Mouse (Mus musculus): ENCODE results near the gene Clcnkb. TPM values are rescaled to one million over a fixed set of nuclear protein-coding genes. Genes with fewer than 3 reads are reported as not detected.

Gene Clcnkb
- polyA plus RNA-seq, 1 experiment from 2014 or later, result not detected

- Histone ChIP-seq H3K9ac (no peak within 1 kb of the TSS), H3K4me1 (replicated peaks) (peaks cover 10% of the 10 kb centered on the region), H3K27ac (replicated peaks) (no peak within 1 kb of the TSS), H3K9me3 (no peaks in the 10 kb centered on the region), H3K4me3 (no peak within 1 kb of the TSS), H3K27me3 (0 out of 2 replicates have a peak, but pooled peaks cover 6% of the 10 kb centered on the region), H3K36me3 (no peaks in the 10 kb centered on the region), H3K4me2 (no peak within 1 kb of the TSS)
- 65% methylated on average over 9 of the region's 9 CpGs for WGBS
- no peak for ATAC-seq (ENCODE audit: low FRiP score, low read depth)
These were observed 4.5 kb upstream of the Clcnkb start, which contains the start of gene Hspb7 for GRCm38 (mm10) chr4:141420192-141420829. Hspb7 (plus strand) TSS chr4:141420779.

DNA sequence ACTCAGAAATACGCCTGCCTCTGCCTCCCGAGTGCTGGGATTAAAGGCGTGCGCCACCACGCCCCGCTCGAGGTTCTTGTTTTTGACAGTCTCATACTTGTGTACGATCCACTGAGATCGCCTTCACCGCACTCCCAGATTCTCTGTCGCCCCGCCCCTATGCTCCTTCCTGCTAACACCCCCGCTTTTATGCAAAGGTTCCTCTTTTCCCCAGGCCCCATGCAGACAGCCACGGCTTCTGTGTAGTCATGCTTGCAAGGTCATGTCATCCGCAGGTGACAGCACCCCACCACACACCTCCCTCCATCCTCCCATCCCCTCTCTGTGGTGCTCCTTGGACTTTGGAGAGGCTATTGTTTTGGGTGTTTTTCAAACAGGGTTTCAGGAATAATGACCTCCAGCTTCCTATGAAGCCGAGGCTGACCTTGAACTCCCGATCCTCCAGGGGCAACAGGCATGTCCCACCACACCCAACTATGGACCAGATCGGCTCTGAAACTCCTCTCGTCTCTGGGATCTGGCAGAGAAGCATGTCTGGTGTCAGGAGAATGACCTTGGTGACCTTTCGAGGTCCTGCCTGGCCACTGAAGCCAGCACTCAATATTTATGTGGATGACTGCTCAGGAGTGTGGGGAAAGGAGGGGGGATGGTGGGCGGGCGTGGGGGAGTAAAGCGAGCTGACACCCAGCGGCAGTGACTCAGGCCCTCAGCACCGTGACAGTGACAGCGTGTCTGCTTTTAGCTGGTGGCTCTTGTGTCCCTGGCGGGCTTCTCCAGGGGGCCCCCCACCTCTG lies 3.8 kb upstream of the Clcnkb start:
- Histone ChIP-seq H3K4me2 (no peak overlapping the region), H3K4me1 (replicated peaks) (0 out of 2 replicates have a peak, but pooled peaks cover 4% of the 10 kb centered on the region), H3K9me3 (no peaks in the 10 kb centered on the region), H3K27ac (replicated peaks) (no peak overlapping the region), H3K9ac (no peak overlapping the region), H3K27me3 (0 out of 2 replicates have a peak, but pooled peaks cover 3% of the 10 kb centered on the region), H3K4me3 (no peak overlapping the region), H3K36me3 (no peaks in the 10 kb centered on the region)
- WGBS, result 69% methylated on average over 27 of the region's 27 CpGs
- no peak for ATAC-seq (ENCODE audit: low FRiP score, low read depth)

- no peak overlapping the region for H3K4me2 ChIP-seq
- no peaks in the 10 kb centered on the region for H3K4me1 ChIP-seq (replicated peaks)
- H3K4me3 ChIP-seq, result no peak overlapping the region
- H3K27me3 ChIP-seq, result no peaks in the 10 kb centered on the region
- no peak for ATAC-seq (ENCODE audit: low FRiP score, low read depth)
- 14% methylated on average over 22 of the region's 22 CpGs for WGBS
- no peak overlapping the region for H3K27ac ChIP-seq (replicated peaks)
- no peaks in the 10 kb centered on the region for H3K36me3 ChIP-seq
- H3K9ac ChIP-seq, result no peak overlapping the region
- H3K9me3 ChIP-seq, result no peaks in the 10 kb centered on the region
These were observed 4.3 kb downstream of the Clcnkb start for GRCm38 (mm10) chr4:141411430-141411992.

- WGBS, result 89% methylated on average over 3 of the region's 3 CpGs
- H3K4me2 ChIP-seq, result no peak overlapping the region
- H3K9me3 ChIP-seq, result no peaks in the 10 kb centered on the region
- peaks cover 7% of the 10 kb centered on the region for H3K4me1 ChIP-seq (replicated peaks)
- no peak overlapping the region for H3K9ac ChIP-seq
- H3K27ac ChIP-seq (replicated peaks), result no peak overlapping the region
- H3K4me3 ChIP-seq, result no peak overlapping the region
- no peak for ATAC-seq (ENCODE audit: low FRiP score, low read depth)
- H3K36me3 ChIP-seq, result no peaks in the 10 kb centered on the region
- no peaks in the 10 kb centered on the region for H3K27me3 ChIP-seq
These were observed 7.2 kb downstream of the Clcnkb start for GRCm38 (mm10) chr4:141408577-141408976.

DNA sequence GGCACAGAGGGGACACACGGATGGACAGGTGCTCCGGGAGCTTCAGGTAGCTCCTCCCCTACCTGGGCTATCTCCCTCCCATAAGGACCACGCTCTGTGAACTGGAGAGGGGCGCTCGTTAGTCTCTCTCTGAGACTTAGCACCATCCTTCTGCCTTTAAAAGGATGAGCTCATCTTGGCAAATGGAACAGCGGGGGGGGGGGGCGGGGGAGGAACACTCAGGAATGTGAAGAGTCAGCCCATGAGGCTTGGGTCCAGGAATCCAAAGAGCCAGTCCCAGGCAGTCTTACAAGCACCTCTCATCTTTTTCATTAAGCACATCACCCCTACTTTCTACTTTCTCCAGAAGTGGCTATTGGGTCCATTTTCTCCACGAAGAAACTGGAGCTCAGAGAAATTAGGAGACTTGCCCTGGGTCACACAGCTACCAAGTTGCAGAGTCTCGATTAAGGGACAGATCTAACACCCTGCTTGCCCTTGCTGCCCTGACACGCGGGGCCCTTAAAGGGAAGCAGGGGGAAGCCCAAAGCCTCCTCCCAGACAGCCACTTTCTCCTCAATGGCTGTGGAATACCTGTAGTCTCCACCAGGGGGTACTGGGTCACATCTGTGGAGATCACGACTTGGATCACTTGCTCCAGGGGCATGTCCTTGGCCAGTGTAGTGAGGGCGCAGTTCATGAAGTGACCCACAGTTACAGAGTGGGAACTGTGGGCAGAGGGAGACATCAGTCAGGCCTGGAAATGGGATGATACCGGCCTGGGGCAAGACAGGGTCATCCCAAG lies 9.1 kb downstream of the Clcnkb start:
- Histone ChIP-seq H3K9me3 (no peaks in the 10 kb centered on the region), H3K27me3 (no peaks in the 10 kb centered on the region), H3K36me3 (no peaks in the 10 kb centered on the region), H3K9ac (no peak overlapping the region), H3K27ac (replicated peaks) (no peak overlapping the region), H3K4me3 (no peak overlapping the region), H3K4me2 (no peak overlapping the region), H3K4me1 (replicated peaks) (peaks cover 7% of the 10 kb centered on the region)
- no peak for ATAC-seq (ENCODE audit: low FRiP score, low read depth)
- 59% methylated on average over 14 of the region's 14 CpGs for WGBS

GRCm38 (mm10) chr4:141405314-141405622 lies 10.5 kb downstream of the Clcnkb start:
- H3K4me2 ChIP-seq, result no peak overlapping the region
- H3K27me3 ChIP-seq, result no peaks in the 10 kb centered on the region
- H3K9ac ChIP-seq, result no peak overlapping the region
- no peaks in the 10 kb centered on the region for H3K36me3 ChIP-seq
- H3K4me1 ChIP-seq (replicated peaks), result peaks cover 7% of the 10 kb centered on the region
- no peak for ATAC-seq (ENCODE audit: low FRiP score, low read depth)
- H3K4me3 ChIP-seq, result no peak overlapping the region
- H3K27ac ChIP-seq (replicated peaks), result no peak overlapping the region
- WGBS, result 82% methylated on average over 3 of the region's 3 CpGs
- no peaks in the 10 kb centered on the region for H3K9me3 ChIP-seq

DNA sequence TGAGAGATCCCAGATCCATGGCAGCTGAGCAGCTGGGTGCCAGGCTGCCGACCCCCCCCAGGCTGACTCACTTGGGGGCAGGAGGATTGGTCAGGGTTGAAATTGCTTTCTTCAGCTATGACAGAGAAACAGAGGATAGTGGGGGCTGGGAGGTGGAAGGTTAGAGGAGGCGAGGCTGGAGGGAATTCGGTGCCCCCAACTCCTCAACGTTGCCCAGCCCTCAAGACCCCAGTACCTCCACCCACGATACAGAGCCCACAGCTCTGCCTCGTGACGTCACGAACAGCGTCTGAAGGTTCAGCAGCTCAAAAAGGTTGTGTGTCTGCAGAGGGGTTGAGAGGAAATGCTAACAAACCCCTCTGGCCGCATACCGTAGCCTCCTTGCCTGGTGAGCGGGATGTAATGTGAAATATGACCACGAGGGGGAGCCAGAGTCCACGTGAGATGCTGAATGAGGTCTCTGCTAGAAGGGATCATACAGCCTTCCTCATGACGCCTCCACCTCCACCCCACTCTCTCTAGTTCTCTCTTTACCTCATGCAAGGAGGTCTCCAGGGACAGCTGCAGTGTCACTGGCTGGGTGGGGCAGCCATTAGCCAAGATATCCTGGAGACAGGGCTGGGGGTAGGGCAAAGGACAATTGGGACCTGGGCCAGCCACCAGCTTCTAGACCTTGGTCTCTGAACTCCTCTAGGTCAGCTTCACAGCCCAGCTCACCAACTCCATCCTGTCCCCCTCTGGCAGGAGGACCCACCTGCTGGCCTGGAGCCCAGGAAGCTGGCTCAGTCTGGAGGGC lies 11.1 kb downstream of the Clcnkb start:
- Histone ChIP-seq H3K4me3 (peak overlapping the region; percentile 22), H3K9me3 (no peaks in the 10 kb centered on the region), H3K27ac (replicated peaks) (no peak overlapping the region), H3K36me3 (no peaks in the 10 kb centered on the region), H3K9ac (peak overlapping the region; percentile 40; the same call in 1 of the 2 replicates), H3K27me3 (no peaks in the 10 kb centered on the region), H3K4me2 (peak overlapping the region; percentile 54), H3K4me1 (replicated peaks) (peaks cover 7% of the 10 kb centered on the region)
- WGBS, result 14% methylated on average over 15 of the region's 15 CpGs
- peak; percentile 92 for ATAC-seq (ENCODE audit: low FRiP score, low read depth)

DNA sequence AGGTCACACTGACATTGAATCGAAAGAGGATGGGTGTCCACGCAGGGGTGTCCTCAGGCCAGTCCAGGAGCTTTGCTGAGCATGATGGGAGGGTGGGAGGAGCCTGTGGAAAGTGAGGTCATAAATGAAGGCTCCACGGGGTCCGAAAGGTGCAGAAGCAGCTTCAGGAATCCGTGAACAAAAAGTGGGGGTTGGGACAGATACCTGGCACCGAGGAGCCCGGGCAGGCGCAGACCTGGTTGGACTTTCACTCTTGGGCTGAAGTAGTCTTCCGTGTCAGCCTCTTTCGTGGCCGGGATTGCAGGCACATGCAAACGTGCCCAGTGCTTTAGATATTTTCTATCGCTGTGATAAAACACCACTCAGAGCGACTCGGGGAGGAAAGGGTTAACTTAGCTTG lies 15.6 kb downstream of the Clcnkb start:
- 84% methylated on average over 15 of the region's 15 CpGs for WGBS
- H3K4me1 ChIP-seq (replicated peaks), result peaks cover 7% of the 10 kb centered on the region
- 0 out of 2 replicates have a peak, but pooled peaks cover 2% of the 10 kb centered on the region for H3K27me3 ChIP-seq
- H3K4me2 ChIP-seq, result no peak overlapping the region
- no peak for ATAC-seq (ENCODE audit: low FRiP score, low read depth)
- H3K27ac ChIP-seq (replicated peaks), result no peak overlapping the region
- H3K4me3 ChIP-seq, result no peak overlapping the region
- no peaks in the 10 kb centered on the region for H3K9me3 ChIP-seq
- H3K36me3 ChIP-seq, result no peaks in the 10 kb centered on the region
- no peak overlapping the region for H3K9ac ChIP-seq

GRCm38 (mm10) chr4:141398545-141398944 lies 17.3 kb downstream of the Clcnkb start, which contains the start of gene Clcnka:
Clcnka (minus strand) TSS chr4:141398724.
- no peaks in the 10 kb centered on the region for H3K9me3 ChIP-seq
- H3K4me2 ChIP-seq, result no peak within 1 kb of the TSS
- H3K27me3 ChIP-seq, result 0 out of 2 replicates have a peak, but pooled peaks cover 6% of the 10 kb centered on the region
- H3K27ac ChIP-seq (replicated peaks), result no peak within 1 kb of the TSS
- H3K36me3 ChIP-seq, result no peaks in the 10 kb centered on the region
- H3K4me3 ChIP-seq, result no peak within 1 kb of the TSS
- no peaks in the 10 kb centered on the region for H3K4me1 ChIP-seq (replicated peaks)
- no peak within 1 kb of the TSS for H3K9ac ChIP-seq
- 74% methylated on average over 12 of the region's 12 CpGs for WGBS
- no peak for ATAC-seq (ENCODE audit: low FRiP score, low read depth)

- H3K27ac ChIP-seq (replicated peaks), result no peak overlapping the region
- H3K4me3 ChIP-seq, result no peak overlapping the region
- no peaks in the 10 kb centered on the region for H3K4me1 ChIP-seq (replicated peaks)
- H3K4me2 ChIP-seq, result no peak overlapping the region
- 0 out of 2 replicates have a peak, but pooled peaks cover 6% of the 10 kb centered on the region for H3K27me3 ChIP-seq
- H3K9me3 ChIP-seq, result no peaks in the 10 kb centered on the region
- no peak overlapping the region for H3K9ac ChIP-seq
- 74% methylated on average over 12 of the region's 12 CpGs for WGBS
- H3K36me3 ChIP-seq, result no peaks in the 10 kb centered on the region
- ATAC-seq (ENCODE audit: low FRiP score, low read depth), result no peak
These were observed 18.0 kb downstream of the Clcnkb start for GRCm38 (mm10) chr4:141397861-141398260.

DNA sequence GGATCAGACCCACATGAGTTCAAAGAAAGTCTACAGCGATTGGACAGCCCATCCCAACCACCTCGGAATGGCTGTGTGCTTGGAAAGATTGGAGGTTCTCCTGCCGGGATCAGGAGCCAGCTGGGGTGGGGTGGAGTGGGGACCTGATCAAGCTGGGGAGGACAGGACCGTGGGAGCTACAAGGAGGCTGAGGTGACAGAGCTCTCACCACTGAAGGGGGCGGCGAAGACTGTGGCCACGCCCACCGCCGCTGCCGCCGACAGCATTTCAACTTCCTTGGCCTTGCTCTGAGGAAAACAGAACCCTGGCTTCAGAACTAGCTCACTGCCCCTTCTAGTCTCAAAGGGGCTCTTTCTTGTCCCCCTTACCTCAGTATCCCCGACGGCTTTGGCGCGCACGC lies 21.1 kb downstream of the Clcnkb start:
- no peak overlapping the region for H3K27ac ChIP-seq (replicated peaks)
- no peak overlapping the region for H3K4me3 ChIP-seq
- H3K9ac ChIP-seq, result no peak overlapping the region
- H3K36me3 ChIP-seq, result no peaks in the 10 kb centered on the region
- ATAC-seq (ENCODE audit: low FRiP score, low read depth), result no peak
- 0 out of 2 replicates have a peak, but pooled peaks cover 6% of the 10 kb centered on the region for H3K27me3 ChIP-seq
- no peaks in the 10 kb centered on the region for H3K4me1 ChIP-seq (replicated peaks)
- WGBS, result 14% methylated on average over 16 of the region's 16 CpGs
- 0 out of 2 replicates have a peak overlapping the region, but pooled peaks have one; percentile 9 for H3K4me2 ChIP-seq
- no peaks in the 10 kb centered on the region for H3K9me3 ChIP-seq

All from hindbrain, embryonic 15.5 days (tissue).